ENCODE assay signal across 13 mouse cellular contexts in the genomic region with DNA sequence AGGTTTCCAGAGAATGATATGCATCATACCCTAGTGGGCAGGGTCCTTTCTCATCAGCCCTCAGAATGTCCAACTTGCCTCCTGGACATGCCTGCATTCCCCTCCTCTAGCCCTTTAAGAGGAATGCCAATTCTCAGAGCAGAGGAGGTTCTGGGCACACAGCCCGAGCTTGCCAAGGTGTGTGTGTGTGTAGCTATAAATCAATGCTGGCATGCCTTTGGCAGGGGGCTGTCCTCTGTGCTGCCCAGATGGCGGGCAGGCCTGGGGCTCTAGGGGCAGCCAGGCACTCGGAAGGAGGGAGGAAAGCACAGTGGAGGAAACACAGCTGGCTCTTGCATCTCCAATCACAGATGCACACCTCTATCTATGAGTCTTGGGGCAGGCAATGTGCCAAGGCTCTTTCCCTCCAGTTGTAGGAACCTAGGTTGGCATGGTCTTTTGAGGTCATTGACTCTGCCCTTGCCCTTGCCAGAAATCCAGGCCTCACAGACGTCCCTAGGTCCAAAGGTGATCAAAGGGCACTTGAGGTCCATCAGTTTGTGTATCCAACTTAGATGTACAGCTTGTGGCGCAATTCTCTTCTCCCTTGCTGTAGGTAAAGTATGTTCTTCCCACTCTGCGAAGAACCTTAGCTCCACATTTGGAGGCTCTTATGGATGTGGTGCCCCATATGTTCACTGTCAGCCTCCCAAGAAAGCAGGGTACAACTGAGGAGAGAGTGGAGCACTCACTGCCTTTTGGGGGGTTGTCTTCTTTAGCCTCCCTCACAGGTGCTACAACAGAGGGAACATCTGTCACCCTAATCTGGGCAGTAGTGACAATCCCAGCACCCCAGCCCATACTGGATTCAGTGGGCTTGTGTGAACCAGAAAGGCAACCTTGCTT.
DNase-seq lines count a peak whose midpoint lies in the region; ATAC-seq and TF ChIP-seq lines count a peak whose summit lies in the region.
"Had no signal": no experiment of that assay in that cellular context is flagged by ENCODE, and none has a peak within 500 bp of the region (broad histone marks: within the 10 kb centered on the region; RNA-seq: fewer than 3 reads in every experiment).

No protein-coding gene starts in this region.

- no peak overlapping the region for H3K9ac ChIP-seq in liver, adult 2 months (ENCODE audit: low read depth, low read length)
- H3K9ac ChIP-seq in heart, embryonic 11.5 days (ENCODE audit: low read depth, low read length) = no peak overlapping the region
- H3K9ac ChIP-seq: embryonic facial prominence, embryonic 15.5 days; forebrain, postnatal 0 days; heart, embryonic 13.5 days had no signal

- no peaks in the 10 kb centered on the region for H3K27me3 ChIP-seq in liver, adult 2 months (ENCODE audit: control insufficient read depth, insufficient read depth, low read length)
- H3K27me3 ChIP-seq in heart, embryonic 11.5 days (ENCODE audit: control insufficient read depth, insufficient read depth, low read length) = peaks cover 90% of the 10 kb centered on the region

- WGBS in liver, adult 2 months = 12% methylated on average over 6 of the region's 6 CpGs
- 51% methylated on average over 6 of the region's 6 CpGs for WGBS in heart, embryonic 11.5 days (ENCODE audit: insufficient replicate concordance)

- no peaks in the 10 kb centered on the region for H3K36me3 ChIP-seq in liver, adult 2 months (ENCODE audit: control insufficient read depth, insufficient read depth, low read length)
- no peaks in the 10 kb centered on the region for H3K36me3 ChIP-seq in heart, embryonic 11.5 days (ENCODE audit: control insufficient read depth, insufficient read depth, low read length)
- H3K36me3 ChIP-seq: embryonic facial prominence, embryonic 15.5 days; heart, embryonic 13.5 days had no signal

- no peaks in the 10 kb centered on the region for H3K9me3 ChIP-seq in heart, embryonic 11.5 days (replicated peaks; ENCODE audit: control insufficient read depth, low read length)
- H3K9me3 ChIP-seq: embryonic facial prominence, embryonic 15.5 days had no signal

- H3K27ac ChIP-seq in liver, adult 2 months (replicated peaks; ENCODE audit: insufficient read depth, low read depth, low read length) = peak overlapping the region; percentile 85
- no peak overlapping the region for H3K27ac ChIP-seq in heart, embryonic 11.5 days (ENCODE audit: low read depth, low read length)
- H3K27ac ChIP-seq: embryonic facial prominence, embryonic 15.5 days; heart, embryonic 13.5 days had no signal

- H3K4me2 ChIP-seq in heart, embryonic 11.5 days = no peak overlapping the region
- H3K4me2 ChIP-seq: embryonic facial prominence, embryonic 15.5 days; heart, embryonic 13.5 days had no signal

- no peak for ATAC-seq in heart, embryonic 11.5 days (replicated peaks; ENCODE audit: insufficient number of reproducible peaks, low FRiP score, low TSS enrichment)
- ATAC-seq: forebrain, postnatal 0 days had no signal

- peak; percentile 51 to 74 for DNase-seq in cerebellum, postnatal 10 days
- DNase-seq in cerebellum, adult 11-12 months = no peak
- DNase-seq in liver, adult 2 months (ENCODE audit: extremely low read depth, low read depth, low spot score) = peak; percentile 97
- DNase-seq in liver = no peak
- peak; percentile 57 for DNase-seq in brain, adult 2 months (ENCODE audit: low read depth, low spot score)
- DNase-seq in kidney, postnatal 10 days = peak; percentile 63
- DNase-seq in natural killer cell, adult 2 months (ENCODE audit: low spot score in 2 of 2) = no peak
- DNase-seq: cerebellum, postnatal 25 days; forebrain, postnatal 0 days; thymus, adult 2 months had no signal

- no peak for TF ChIP-seq CTCF in liver, adult 2 months (IDR thresholded peaks at IDR 0.05; ENCODE audit: low read depth, low read length)

- H3K4me1 ChIP-seq in liver, adult 2 months (ENCODE audit: control insufficient read depth, insufficient read depth, low read length) = peaks cover 21% of the 10 kb centered on the region
- peaks cover 6% of the 10 kb centered on the region for H3K4me1 ChIP-seq in heart, embryonic 11.5 days (ENCODE audit: control insufficient read depth, insufficient read depth, low read length)

- no peak for TF ChIP-seq POLR2A in liver, adult 2 months (IDR thresholded peaks at IDR 0.05; ENCODE audit: extremely low read depth, insufficient read depth, low read length)

- no peak overlapping the region for H3K4me3 ChIP-seq in liver, adult 2 months (ENCODE audit: insufficient read depth, low read depth, low read length)
- H3K4me3 ChIP-seq in heart, embryonic 11.5 days (ENCODE audit: low read depth, low read length) = no peak overlapping the region
- H3K4me3 ChIP-seq: embryonic facial prominence, embryonic 15.5 days; heart, embryonic 13.5 days had no signal

- no peaks in the 10 kb centered on the region for H3K79me2 ChIP-seq in liver, adult 2 months (ENCODE audit: control insufficient read depth, insufficient read depth, low read length)

Comparison
In these comparisons a context has a peak if more than half of its experiments do, and no peak if none do; other contexts are left out.
1. DNase-seq: peak in cerebellum, postnatal 10 days (2 of 2), liver, adult 2 months (single experiment), brain, adult 2 months (single experiment) and kidney, postnatal 10 days (single experiment); none in cerebellum, adult 11-12 months (single experiment), liver (single experiment) and natural killer cell, adult 2 months (0 of 2).